Mouse (Mus musculus): Measurements from ENCODE around the gene Afm. TPM values are rescaled to one million over a fixed set of nuclear protein-coding genes. Genes with fewer than 3 reads are reported as not detected.

Gene Afm
- polyA plus RNA-seq, 2 experiments, result 11.1 to 16.8 TPM

GRCm38 (mm10) chr5:90571216-90571615 is 52.5 kb downstream of the Afm start:
- no peak overlapping the region for H3K4me3 ChIP-seq (ENCODE audit: insufficient read depth in 1 of 2, low read depth in 2 of 2, low read length in 2 of 2)
- DNase-seq (ENCODE audit: low read depth in 3 of 3, low spot score in 3 of 3), result no peak

GRCm38 (mm10) chr5:90577751-90578150 is 59.0 kb downstream of the Afm start:
- Histone ChIP-seq H3K27ac (no peak overlapping the region), H3K4me2 (ENCODE audit: low read depth) (no peak overlapping the region), H3K27me3 (ENCODE audit: control insufficient read depth, insufficient read depth, low read length) (no peaks in the 10 kb centered on the region), H3K4me3 (ENCODE audit: insufficient read depth in 1 of 2, low read depth in 2 of 2, low read length in 2 of 2) (no peak overlapping the region), H3K9me3 (ENCODE audit: control insufficient read depth, low read length) (no peaks in the 10 kb centered on the region), H3K9ac (replicated peaks) (no peak overlapping the region), H3K4me1 (replicated peaks; ENCODE audit: control insufficient read depth in 2 of 2, insufficient read depth in 2 of 2, low read length in 1 of 2) (no peaks in the 10 kb centered on the region; a peak in 2 of 4 replicates), H3K36me3 (replicated peaks; ENCODE audit: control insufficient read depth, insufficient read depth, low read depth) (no peaks in the 10 kb centered on the region)
- DNase-seq (ENCODE audit: low read depth in 3 of 3, low spot score in 3 of 3) (no peak), ATAC-seq (ENCODE audit: insufficient read depth) (no peak)
- TF ChIP-seq CTCF (IDR thresholded peaks at IDR 0.05; ENCODE audit: low read depth), result no peak
- no peak for TF ChIP-seq EP300 (IDR thresholded peaks at IDR 0.05; ENCODE audit: low read depth)
- WGBS (ENCODE audit: insufficient replicate concordance), result 72% methylated on average over 9 of the region's 9 CpGs

More at GRCm38 (mm10) chr5:90571216-90571615, 52.5 kb downstream of the Afm start:
- Histone ChIP-seq H3K4me2 (ENCODE audit: low read depth) (no peak overlapping the region), H3K9ac (replicated peaks) (no peak overlapping the region), H3K27me3 (ENCODE audit: control insufficient read depth, insufficient read depth, low read length) (no peaks in the 10 kb centered on the region), H3K9me3 (ENCODE audit: control insufficient read depth, low read length) (no peaks in the 10 kb centered on the region), H3K27ac (no peak overlapping the region), H3K4me1 (replicated peaks; ENCODE audit: control insufficient read depth in 2 of 2, insufficient read depth in 2 of 2, low read length in 1 of 2) (peaks cover 0 to 19% of the 10 kb centered on the region in 2 experiments; a peak in 2 of 4 replicates), H3K36me3 (replicated peaks; ENCODE audit: control insufficient read depth, insufficient read depth, low read depth) (no peaks in the 10 kb centered on the region)
- WGBS (ENCODE audit: insufficient replicate concordance), result 51% methylated on average over 3 of the region's 3 CpGs
- TF ChIP-seq EP300 (IDR thresholded peaks at IDR 0.05; ENCODE audit: low read depth) (no peak), CTCF (IDR thresholded peaks at IDR 0.05; ENCODE audit: low read depth) (no peak)
- ATAC-seq (ENCODE audit: insufficient read depth), result no peak

GRCm38 (mm10) chr5:90579556-90579955 is 60.8 kb downstream of the Afm start:
- Histone ChIP-seq H3K9ac (replicated peaks) (no peak overlapping the region), H3K4me2 (ENCODE audit: low read depth) (no peak overlapping the region), H3K27me3 (ENCODE audit: control insufficient read depth, insufficient read depth, low read length) (no peaks in the 10 kb centered on the region), H3K36me3 (replicated peaks; ENCODE audit: control insufficient read depth, insufficient read depth, low read depth) (no peaks in the 10 kb centered on the region), H3K4me1 (replicated peaks; ENCODE audit: control insufficient read depth in 2 of 2, insufficient read depth in 2 of 2, low read length in 1 of 2) (no peaks in the 10 kb centered on the region; a peak in 2 of 4 replicates), H3K27ac (no peak overlapping the region), H3K9me3 (ENCODE audit: control insufficient read depth, low read length) (no peaks in the 10 kb centered on the region), H3K4me3 (ENCODE audit: insufficient read depth in 1 of 2, low read depth in 2 of 2, low read length in 2 of 2) (no peak overlapping the region)
- 71% methylated on average over 9 of the region's 9 CpGs for WGBS (ENCODE audit: insufficient replicate concordance)
- no peak for TF ChIP-seq EP300 (IDR thresholded peaks at IDR 0.05; ENCODE audit: low read depth)
- TF ChIP-seq CTCF (IDR thresholded peaks at IDR 0.05; ENCODE audit: low read depth), result no peak
- ATAC-seq (ENCODE audit: insufficient read depth) (no peak), DNase-seq (ENCODE audit: low read depth in 3 of 3, low spot score in 3 of 3) (no peak)

- Histone ChIP-seq H3K36me3 (replicated peaks; ENCODE audit: control insufficient read depth, insufficient read depth, low read depth) (no peaks in the 10 kb centered on the region), H3K27ac (no peak overlapping the region), H3K4me2 (ENCODE audit: low read depth) (no peak overlapping the region), H3K9me3 (ENCODE audit: control insufficient read depth, low read length) (no peaks in the 10 kb centered on the region), H3K4me3 (ENCODE audit: insufficient read depth in 1 of 2, low read depth in 2 of 2, low read length in 2 of 2) (no peak overlapping the region), H3K9ac (replicated peaks) (no peak overlapping the region), H3K4me1 (replicated peaks; ENCODE audit: control insufficient read depth in 2 of 2, insufficient read depth in 2 of 2, low read length in 1 of 2) (no peaks in the 10 kb centered on the region; a peak in 2 of 4 replicates), H3K27me3 (ENCODE audit: control insufficient read depth, insufficient read depth, low read length) (no peaks in the 10 kb centered on the region)
- TF ChIP-seq CTCF (IDR thresholded peaks at IDR 0.05; ENCODE audit: low read depth) (no peak), EP300 (IDR thresholded peaks at IDR 0.05; ENCODE audit: low read depth) (no peak)
- WGBS (ENCODE audit: insufficient replicate concordance), result 58% methylated on average over 6 of the region's 6 CpGs
- DNase-seq (ENCODE audit: low read depth in 3 of 3, low spot score in 3 of 3) (peak in 1 of 3 experiments; percentile 9), ATAC-seq (ENCODE audit: insufficient read depth) (peak; percentile 31; the same call in 1 of the 2 replicates)
Observed at GRCm38 (mm10) chr5:90582179-90582578, 63.4 kb downstream of the Afm start.

- H3K9ac ChIP-seq (replicated peaks), result no peak overlapping the region
- TF ChIP-seq CTCF (IDR thresholded peaks at IDR 0.05; ENCODE audit: low read depth), result no peak
- TF ChIP-seq EP300 (IDR thresholded peaks at IDR 0.05; ENCODE audit: low read depth), result no peak
- H3K27ac ChIP-seq, result no peak overlapping the region
- H3K9me3 ChIP-seq (ENCODE audit: control insufficient read depth, low read length), result no peaks in the 10 kb centered on the region
- no peak overlapping the region for H3K4me3 ChIP-seq (ENCODE audit: insufficient read depth in 1 of 2, low read depth in 2 of 2, low read length in 2 of 2)
- DNase-seq (ENCODE audit: low read depth in 3 of 3, low spot score in 3 of 3), result no peak
- 56% methylated on average over 7 of the region's 7 CpGs for WGBS (ENCODE audit: insufficient replicate concordance)
- no peaks in the 10 kb centered on the region for H3K27me3 ChIP-seq (ENCODE audit: control insufficient read depth, insufficient read depth, low read length)
- no peaks in the 10 kb centered on the region for H3K36me3 ChIP-seq (replicated peaks; ENCODE audit: control insufficient read depth, insufficient read depth, low read depth)
- no peaks in the 10 kb centered on the region; a peak in 1 of 4 replicates for H3K4me1 ChIP-seq (replicated peaks; ENCODE audit: control insufficient read depth in 2 of 2, insufficient read depth in 2 of 2, low read length in 1 of 2)
- H3K4me2 ChIP-seq (ENCODE audit: low read depth), result no peak overlapping the region
- ATAC-seq (ENCODE audit: insufficient read depth), result no peak
Observed at GRCm38 (mm10) chr5:90584799-90585198, 66.1 kb downstream of the Afm start.
